Mouse (Mus musculus): ENCODE results near the gene Cd180. TPM values are rescaled to one million over a fixed set of nuclear protein-coding genes. Genes with fewer than 3 reads are reported as not detected.
A peak's percentile ranks its signal among the peaks of the same experiment; 100 is the strongest.

Cd180 gene
- polyA plus RNA-seq, 2 experiments, result 1.4 to 1.6 TPM

- no peaks in the 10 kb centered on the region for H3K27me3 ChIP-seq (ENCODE audit: control insufficient read depth, insufficient read depth, low read length)
- no peaks in the 10 kb centered on the region for H3K36me3 ChIP-seq (replicated peaks; ENCODE audit: control insufficient read depth, insufficient read depth, low read depth)
- peak overlapping the region; percentile 35 for H3K4me2 ChIP-seq (ENCODE audit: low read depth)
- H3K4me1 ChIP-seq (replicated peaks; ENCODE audit: control insufficient read depth in 2 of 2, insufficient read depth in 2 of 2, low read length in 1 of 2), result peaks cover 12 to 23% of the 10 kb centered on the region in 2 experiments
- H3K9ac ChIP-seq (replicated peaks), result no peak overlapping the region; the same call in 1 of the 2 replicates
- WGBS (ENCODE audit: insufficient replicate concordance), result 41% methylated on average over 19 of the region's 19 CpGs
- peak; percentile 78 for TF ChIP-seq EP300 (IDR thresholded peaks at IDR 0.05; ENCODE audit: low read depth)
- no peak for TF ChIP-seq CTCF (IDR thresholded peaks at IDR 0.05; ENCODE audit: low read depth)
- DNase-seq (ENCODE audit: low read depth in 3 of 3, low spot score in 3 of 3) (peak; percentile 39 to 62 (median 59)), ATAC-seq (ENCODE audit: insufficient read depth) (peak; percentile 88)
- H3K9me3 ChIP-seq (ENCODE audit: control insufficient read depth, low read length), result no peaks in the 10 kb centered on the region
- no peak overlapping the region for H3K27ac ChIP-seq
- no peak overlapping the region for H3K4me3 ChIP-seq (ENCODE audit: insufficient read depth in 1 of 2, low read depth in 2 of 2, low read length in 2 of 2)
These were observed 60.6 kb downstream of the Cd180 start for GRCm38 (mm10) chr13:102753714-102754556.

GRCm38 (mm10) chr13:102755124-102755523 is 61.8 kb downstream of the Cd180 start:
- Histone ChIP-seq H3K4me2 (ENCODE audit: low read depth) (no peak overlapping the region), H3K4me3 (ENCODE audit: insufficient read depth in 1 of 2, low read depth in 2 of 2, low read length in 2 of 2) (no peak overlapping the region), H3K27me3 (ENCODE audit: control insufficient read depth, insufficient read depth, low read length) (no peaks in the 10 kb centered on the region), H3K9ac (replicated peaks) (no peak overlapping the region), H3K27ac (no peak overlapping the region), H3K4me1 (replicated peaks; ENCODE audit: control insufficient read depth in 2 of 2, insufficient read depth in 2 of 2, low read length in 1 of 2) (peaks cover 12 to 23% of the 10 kb centered on the region in 2 experiments), H3K9me3 (ENCODE audit: control insufficient read depth, low read length) (no peaks in the 10 kb centered on the region), H3K36me3 (replicated peaks; ENCODE audit: control insufficient read depth, insufficient read depth, low read depth) (no peaks in the 10 kb centered on the region)
- no peak for ATAC-seq (ENCODE audit: insufficient read depth)
- TF ChIP-seq EP300 (IDR thresholded peaks at IDR 0.05; ENCODE audit: low read depth) (no peak), CTCF (IDR thresholded peaks at IDR 0.05; ENCODE audit: low read depth) (no peak)
- WGBS (ENCODE audit: insufficient replicate concordance), result 86% methylated on average over 8 of the region's 8 CpGs
- no peak for DNase-seq (ENCODE audit: low read depth in 3 of 3, low spot score in 3 of 3)

- 78% methylated on average over 8 of the region's 8 CpGs for WGBS (ENCODE audit: insufficient replicate concordance)
- no peaks in the 10 kb centered on the region for H3K9me3 ChIP-seq (ENCODE audit: control insufficient read depth, low read length)
- H3K4me2 ChIP-seq (ENCODE audit: low read depth), result no peak overlapping the region
- no peaks in the 10 kb centered on the region for H3K36me3 ChIP-seq (replicated peaks; ENCODE audit: control insufficient read depth, insufficient read depth, low read depth)
- H3K27me3 ChIP-seq (ENCODE audit: control insufficient read depth, insufficient read depth, low read length), result no peaks in the 10 kb centered on the region
- H3K9ac ChIP-seq (replicated peaks), result no peak overlapping the region
- H3K4me3 ChIP-seq (ENCODE audit: insufficient read depth in 1 of 2, low read depth in 2 of 2, low read length in 2 of 2), result no peak overlapping the region
- H3K27ac ChIP-seq, result no peak overlapping the region
- no peak for TF ChIP-seq CTCF (IDR thresholded peaks at IDR 0.05; ENCODE audit: low read depth)
- TF ChIP-seq EP300 (IDR thresholded peaks at IDR 0.05; ENCODE audit: low read depth), result no peak
- H3K4me1 ChIP-seq (replicated peaks; ENCODE audit: control insufficient read depth in 2 of 2, insufficient read depth in 2 of 2, low read length in 1 of 2), result peaks cover 12 to 23% of the 10 kb centered on the region in 2 experiments
- ATAC-seq (ENCODE audit: insufficient read depth), result no peak
- DNase-seq (ENCODE audit: low read depth in 3 of 3, low spot score in 3 of 3), result no peak
These were observed 62.7 kb downstream of the Cd180 start for GRCm38 (mm10) chr13:102756071-102756470.

- Histone ChIP-seq H3K27ac (no peak overlapping the region), H3K4me3 (ENCODE audit: insufficient read depth in 1 of 2, low read depth in 2 of 2, low read length in 2 of 2) (no peak overlapping the region), H3K4me1 (replicated peaks; ENCODE audit: control insufficient read depth in 2 of 2, insufficient read depth in 2 of 2, low read length in 1 of 2) (peaks cover 12 to 23% of the 10 kb centered on the region in 2 experiments), H3K4me2 (ENCODE audit: low read depth) (no peak overlapping the region), H3K36me3 (replicated peaks; ENCODE audit: control insufficient read depth, insufficient read depth, low read depth) (no peaks in the 10 kb centered on the region), H3K9ac (replicated peaks) (no peak overlapping the region), H3K27me3 (ENCODE audit: control insufficient read depth, insufficient read depth, low read length) (no peaks in the 10 kb centered on the region), H3K9me3 (ENCODE audit: control insufficient read depth, low read length) (no peaks in the 10 kb centered on the region)
- TF ChIP-seq EP300 (IDR thresholded peaks at IDR 0.05; ENCODE audit: low read depth) (no peak), CTCF (IDR thresholded peaks at IDR 0.05; ENCODE audit: low read depth) (no peak)
- DNase-seq (ENCODE audit: low read depth in 3 of 3, low spot score in 3 of 3) (no peak), ATAC-seq (ENCODE audit: insufficient read depth) (no peak)
- 76% methylated on average over 6 of the region's 6 CpGs for WGBS (ENCODE audit: insufficient replicate concordance)
These were observed 64.7 kb downstream of the Cd180 start for GRCm38 (mm10) chr13:102758021-102758420.

GRCm38 (mm10) chr13:102761410-102761809 is 68.1 kb downstream of the Cd180 start:
- ATAC-seq (ENCODE audit: insufficient read depth) (no peak), DNase-seq (ENCODE audit: low read depth in 3 of 3, low spot score in 3 of 3) (no peak)
- TF ChIP-seq CTCF (IDR thresholded peaks at IDR 0.05; ENCODE audit: low read depth), result no peak
- no peak for TF ChIP-seq EP300 (IDR thresholded peaks at IDR 0.05; ENCODE audit: low read depth)
- Histone ChIP-seq H3K4me3 (ENCODE audit: insufficient read depth in 1 of 2, low read depth in 2 of 2, low read length in 2 of 2) (no peak overlapping the region), H3K9ac (replicated peaks) (no peak overlapping the region), H3K4me1 (replicated peaks; ENCODE audit: control insufficient read depth in 2 of 2, insufficient read depth in 2 of 2, low read length in 1 of 2) (peaks cover 0 to 14% of the 10 kb centered on the region in 2 experiments; a peak in 3 of 4 replicates), H3K36me3 (replicated peaks; ENCODE audit: control insufficient read depth, insufficient read depth, low read depth) (no peaks in the 10 kb centered on the region), H3K4me2 (ENCODE audit: low read depth) (no peak overlapping the region), H3K27ac (no peak overlapping the region), H3K27me3 (ENCODE audit: control insufficient read depth, insufficient read depth, low read length) (no peaks in the 10 kb centered on the region), H3K9me3 (ENCODE audit: control insufficient read depth, low read length) (no peaks in the 10 kb centered on the region)
- 54% methylated on average over 9 of the region's 9 CpGs for WGBS (ENCODE audit: insufficient replicate concordance)

All from liver, embryonic 14.5 days (tissue).